Mouse (Mus musculus): Measurements from ENCODE around the gene Tmem86a.

DNA sequence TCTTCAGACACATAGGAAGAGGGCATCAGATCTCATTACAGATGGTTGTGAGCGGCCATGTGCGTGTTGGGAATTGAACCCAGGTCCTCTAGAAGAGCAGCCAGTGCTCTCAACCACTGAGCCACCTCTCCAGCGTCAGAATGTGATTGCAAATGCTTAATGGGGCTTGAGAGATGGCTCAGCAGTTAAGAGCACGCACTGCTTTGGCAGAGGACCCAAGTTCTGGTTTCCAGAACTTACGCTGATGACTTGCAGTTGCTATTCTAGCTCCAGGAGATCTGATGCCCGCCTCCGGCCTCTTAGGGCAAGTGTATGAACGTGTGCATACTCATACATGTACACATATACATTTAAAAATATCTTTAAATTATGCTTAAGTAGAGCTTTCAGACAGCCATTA lies 15.0 kb upstream of the Tmem86a start:
- TF ChIP-seq CTCF (IDR thresholded peaks at IDR 0.05; ENCODE audit: borderline replicate concordance, insufficient read depth, low read depth, low read length) (no peak), POLR2A (IDR thresholded peaks at IDR 0.05; ENCODE audit: borderline replicate concordance, insufficient read depth, low read length) (no peak)
